Mouse (Mus musculus): ENCODE measurements around the gene D10Wsu102e.

DNA sequence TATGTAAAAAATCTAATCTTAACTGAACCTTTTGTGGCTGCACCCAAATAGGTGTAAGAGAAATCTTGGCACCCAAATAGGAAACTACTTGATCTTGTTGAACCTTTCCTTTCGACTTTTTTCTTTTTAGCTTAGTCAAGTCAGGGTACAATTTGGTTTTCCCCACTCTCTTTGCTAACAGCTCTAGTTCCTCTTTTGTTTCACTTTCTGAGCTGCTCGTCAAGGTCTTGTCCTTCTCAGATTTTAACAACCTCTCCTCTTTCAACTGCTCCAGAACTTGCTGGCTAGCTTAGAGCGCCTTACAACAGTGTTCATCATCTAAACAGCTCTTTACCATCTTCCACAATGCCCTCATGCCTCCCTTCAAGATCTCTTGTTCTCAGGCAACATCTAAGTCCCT is 97.5 kb downstream of the D10Wsu102e start:
- no peak for TF ChIP-seq CTCF (IDR thresholded peaks at IDR 0.05)
- TF ChIP-seq EP300 (IDR thresholded peaks at IDR 0.05) = no peak

Data from lung, postnatal 0 days (tissue).